Mouse (Mus musculus) E14TG2a.4 (cell line): ENCODE data around the gene Ssna1.

Experiments used
- CTCF ChIP-seq: conservative IDR thresholded peaks from 2 replicates; pipeline ENCODE4 v1.5.1; 2014; ENCODE audit warnings: low read length
- NANOG ChIP-seq: IDR thresholded peaks from 2 replicates; pipeline ENCODE4 v1.6.1; 2014; ENCODE audit warnings: borderline replicate concordance, low read length, mixed read lengths

- TF ChIP-seq CTCF, result no peak
- no peak for TF ChIP-seq NANOG
Observed at GRCm38 (mm10) chr2:25243342-25243741, 28.9 kb downstream of the Ssna1 start.
